Mouse (Mus musculus): ENCODE results near the gene Sv2b. TPM values are rescaled to one million over a fixed set of nuclear protein-coding genes. Genes with fewer than 3 reads are reported as not detected.

Gene Sv2b
- polyA plus RNA-seq, 1 experiment: not detected

DNA sequence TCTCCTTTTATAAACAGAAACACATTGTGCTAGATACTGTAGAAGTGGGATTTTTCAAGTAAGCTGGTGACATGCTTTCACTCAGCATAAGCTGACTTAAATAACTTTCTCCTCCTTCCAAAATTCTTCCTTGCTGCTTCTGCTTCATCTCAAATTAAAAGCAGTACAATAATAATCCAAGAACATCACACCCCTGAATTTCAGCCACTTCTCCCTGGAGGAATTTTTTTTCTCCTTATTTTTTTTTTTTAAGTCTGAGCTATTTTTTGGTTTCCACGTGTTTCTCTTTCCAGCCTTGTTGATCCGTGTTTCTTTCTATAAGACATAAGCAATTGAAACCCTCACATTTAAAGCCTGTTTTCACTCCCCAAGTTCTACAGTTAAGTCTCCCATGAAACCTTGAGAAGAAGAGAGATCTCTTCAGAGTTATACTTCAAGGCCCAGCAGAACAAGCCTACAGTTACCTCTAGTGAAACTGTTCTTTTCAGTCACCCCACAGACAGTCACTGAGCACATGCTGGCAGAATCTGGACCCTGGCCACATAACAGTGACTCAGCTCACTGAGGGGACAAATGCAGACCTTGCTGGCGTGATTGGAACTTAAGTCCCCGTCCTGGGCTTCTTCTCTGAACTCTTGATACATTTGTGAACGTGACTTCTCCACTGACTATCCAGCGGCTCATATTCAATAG, 6.4 kb downstream of the Sv2b start:
- H3K27me3 ChIP-seq (ENCODE audit: control insufficient read depth, insufficient read depth, low read length, poor library complexity, severe bottlenecking): no peaks in the 10 kb centered on the region
- no peaks in the 10 kb centered on the region for H3K4me1 ChIP-seq (ENCODE audit: control insufficient read depth, insufficient read depth, low read length)
- H3K36me3 ChIP-seq (ENCODE audit: control insufficient read depth, insufficient read depth, low read length, poor library complexity, severe bottlenecking): no peaks in the 10 kb centered on the region
- H3K27ac ChIP-seq (ENCODE audit: insufficient read depth, low read length): no peak overlapping the region
- H3K9me3 ChIP-seq (replicated peaks; ENCODE audit: control insufficient read depth, insufficient read depth, low read length, poor library complexity, severe bottlenecking): no peaks in the 10 kb centered on the region
- TF ChIP-seq EP300 (IDR thresholded peaks at IDR 0.05; ENCODE audit: insufficient read depth, low read depth, low read length) (no peak), CTCF (IDR thresholded peaks at IDR 0.05; ENCODE audit: low read depth, low read length) (no peak), POLR2A (IDR thresholded peaks at IDR 0.05; ENCODE audit: insufficient read depth, low read length) (no peak)
- H3K4me3 ChIP-seq (ENCODE audit: low read depth, low read length): no peak overlapping the region
- no peak overlapping the region for H3K9ac ChIP-seq (ENCODE audit: low read depth, poor library complexity, severe bottlenecking)

- Histone ChIP-seq H3K9ac (ENCODE audit: low read depth, poor library complexity, severe bottlenecking) (no peak overlapping the region), H3K27me3 (ENCODE audit: control insufficient read depth, insufficient read depth, low read length, poor library complexity, severe bottlenecking) (no peaks in the 10 kb centered on the region), H3K27ac (ENCODE audit: insufficient read depth, low read length) (no peak overlapping the region), H3K36me3 (ENCODE audit: control insufficient read depth, insufficient read depth, low read length, poor library complexity, severe bottlenecking) (no peaks in the 10 kb centered on the region), H3K9me3 (replicated peaks; ENCODE audit: control insufficient read depth, insufficient read depth, low read length, poor library complexity, severe bottlenecking) (no peaks in the 10 kb centered on the region), H3K4me3 (ENCODE audit: low read depth, low read length) (no peak overlapping the region), H3K4me1 (ENCODE audit: control insufficient read depth, insufficient read depth, low read length) (no peaks in the 10 kb centered on the region)
- no peak for TF ChIP-seq EP300 (IDR thresholded peaks at IDR 0.05; ENCODE audit: insufficient read depth, low read depth, low read length)
- TF ChIP-seq POLR2A (IDR thresholded peaks at IDR 0.05; ENCODE audit: insufficient read depth, low read length): no peak
- TF ChIP-seq CTCF (IDR thresholded peaks at IDR 0.05; ENCODE audit: low read depth, low read length): no peak
Measured at GRCm38 (mm10) chr7:75299245-75299644, 9.8 kb downstream of the Sv2b start.

DNA sequence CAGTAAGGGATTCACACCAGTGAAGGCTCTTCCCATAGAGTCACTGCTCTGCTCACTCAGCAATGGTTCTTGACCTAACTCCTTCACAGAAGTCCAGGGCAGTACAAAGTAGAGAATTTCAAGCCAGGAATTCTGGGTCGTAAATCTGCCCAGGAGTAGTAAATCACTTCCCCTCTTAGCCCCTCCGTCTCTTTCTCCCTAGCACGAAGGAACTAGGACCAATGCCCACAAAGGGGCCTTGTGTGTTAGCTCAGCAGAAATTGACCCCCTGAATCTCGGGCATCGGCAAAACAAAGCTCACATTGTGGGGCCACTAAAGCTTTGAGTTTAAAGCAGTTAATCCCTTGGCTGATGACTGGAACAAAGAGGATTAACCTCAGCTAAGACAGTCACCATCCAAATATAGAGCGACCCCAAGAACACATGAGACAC, 12.4 kb downstream of the Sv2b start:
- Histone ChIP-seq H3K27me3 (ENCODE audit: control insufficient read depth, insufficient read depth, low read length, poor library complexity, severe bottlenecking) (no peaks in the 10 kb centered on the region), H3K4me3 (ENCODE audit: low read depth, low read length) (no peak overlapping the region), H3K4me1 (ENCODE audit: control insufficient read depth, insufficient read depth, low read length) (no peaks in the 10 kb centered on the region), H3K36me3 (ENCODE audit: control insufficient read depth, insufficient read depth, low read length, poor library complexity, severe bottlenecking) (no peaks in the 10 kb centered on the region), H3K27ac (ENCODE audit: insufficient read depth, low read length) (no peak overlapping the region), H3K9ac (ENCODE audit: low read depth, poor library complexity, severe bottlenecking) (no peak overlapping the region), H3K9me3 (replicated peaks; ENCODE audit: control insufficient read depth, insufficient read depth, low read length, poor library complexity, severe bottlenecking) (no peaks in the 10 kb centered on the region)
- no peak for TF ChIP-seq POLR2A (IDR thresholded peaks at IDR 0.05; ENCODE audit: insufficient read depth, low read length)
- no peak for TF ChIP-seq EP300 (IDR thresholded peaks at IDR 0.05; ENCODE audit: insufficient read depth, low read depth, low read length)
- no peak for TF ChIP-seq CTCF (IDR thresholded peaks at IDR 0.05; ENCODE audit: low read depth, low read length)

DNA sequence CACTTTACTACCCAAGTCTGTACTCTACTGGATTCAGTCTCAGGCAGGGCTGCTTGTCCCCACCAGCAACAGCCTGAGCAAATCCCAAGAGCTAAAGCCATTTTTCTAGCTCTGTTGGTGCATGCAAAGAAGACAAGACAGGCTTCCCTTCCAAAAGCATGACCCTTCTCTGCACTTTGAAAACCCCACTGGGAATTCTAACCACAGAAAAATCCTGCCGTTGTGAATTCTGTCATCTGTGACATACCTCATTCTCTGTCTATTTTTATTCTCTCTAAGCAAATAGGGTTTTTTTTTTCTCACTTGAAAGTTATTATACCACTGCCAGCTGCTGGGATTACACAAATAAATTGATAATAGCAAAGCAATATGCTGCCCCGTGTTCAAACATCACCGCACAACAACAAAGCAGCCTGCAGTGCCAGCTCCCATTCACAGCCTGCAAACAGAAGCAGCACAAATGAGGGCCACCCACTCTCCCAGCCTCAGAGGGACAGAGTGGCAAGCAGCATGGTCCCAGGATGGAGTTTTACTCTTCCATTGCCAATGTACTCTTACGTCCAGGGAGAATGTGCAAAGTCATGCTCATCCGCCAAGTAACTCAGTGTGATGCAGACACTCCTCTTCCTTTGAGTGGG, 13.7 kb downstream of the Sv2b start:
- H3K27me3 ChIP-seq (ENCODE audit: control insufficient read depth, insufficient read depth, low read length, poor library complexity, severe bottlenecking): no peaks in the 10 kb centered on the region
- H3K4me3 ChIP-seq (ENCODE audit: low read depth, low read length): no peak overlapping the region
- H3K9ac ChIP-seq (ENCODE audit: low read depth, poor library complexity, severe bottlenecking): no peak overlapping the region
- H3K9me3 ChIP-seq (replicated peaks; ENCODE audit: control insufficient read depth, insufficient read depth, low read length, poor library complexity, severe bottlenecking): no peaks in the 10 kb centered on the region
- no peak for TF ChIP-seq EP300 (IDR thresholded peaks at IDR 0.05; ENCODE audit: insufficient read depth, low read depth, low read length)
- no peak for TF ChIP-seq CTCF (IDR thresholded peaks at IDR 0.05; ENCODE audit: low read depth, low read length)
- no peak for TF ChIP-seq POLR2A (IDR thresholded peaks at IDR 0.05; ENCODE audit: insufficient read depth, low read length)
- H3K36me3 ChIP-seq (ENCODE audit: control insufficient read depth, insufficient read depth, low read length, poor library complexity, severe bottlenecking): no peaks in the 10 kb centered on the region
- no peak overlapping the region for H3K27ac ChIP-seq (ENCODE audit: insufficient read depth, low read length)
- H3K4me1 ChIP-seq (ENCODE audit: control insufficient read depth, insufficient read depth, low read length): no peaks in the 10 kb centered on the region

DNA sequence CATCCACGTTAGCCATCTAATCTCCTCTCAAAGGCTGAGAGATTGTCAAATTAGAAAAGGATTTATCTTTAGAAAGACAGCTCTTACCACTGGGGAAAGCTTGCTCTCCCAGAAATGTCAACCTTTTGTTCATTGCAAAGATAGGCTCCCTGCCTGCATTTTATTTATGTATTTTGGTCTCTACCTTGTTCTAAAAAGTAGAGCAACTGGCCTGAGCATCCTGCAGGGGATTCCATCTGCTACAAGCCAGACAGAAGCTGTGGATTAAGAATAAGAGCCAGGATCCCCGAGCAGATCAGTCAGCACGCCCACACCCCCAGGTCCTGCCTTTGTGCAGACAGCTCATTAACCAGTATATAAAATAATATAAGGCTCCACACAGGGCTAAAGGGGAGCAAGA, 16.8 kb downstream of the Sv2b start:
- Histone ChIP-seq H3K27ac (ENCODE audit: insufficient read depth, low read length) (no peak overlapping the region), H3K4me3 (ENCODE audit: low read depth, low read length) (no peak overlapping the region), H3K36me3 (ENCODE audit: control insufficient read depth, insufficient read depth, low read length, poor library complexity, severe bottlenecking) (no peaks in the 10 kb centered on the region), H3K9ac (ENCODE audit: low read depth, poor library complexity, severe bottlenecking) (no peak overlapping the region), H3K9me3 (replicated peaks; ENCODE audit: control insufficient read depth, insufficient read depth, low read length, poor library complexity, severe bottlenecking) (no peaks in the 10 kb centered on the region), H3K4me1 (ENCODE audit: control insufficient read depth, insufficient read depth, low read length) (no peaks in the 10 kb centered on the region), H3K27me3 (ENCODE audit: control insufficient read depth, insufficient read depth, low read length, poor library complexity, severe bottlenecking) (no peaks in the 10 kb centered on the region; the same call in 1 of the 2 replicates)
- TF ChIP-seq EP300 (IDR thresholded peaks at IDR 0.05; ENCODE audit: insufficient read depth, low read depth, low read length) (no peak), POLR2A (IDR thresholded peaks at IDR 0.05; ENCODE audit: insufficient read depth, low read length) (no peak), CTCF (IDR thresholded peaks at IDR 0.05; ENCODE audit: low read depth, low read length) (no peak)

GRCm38 (mm10) chr7:75290554-75290953, 18.5 kb downstream of the Sv2b start:
- no peaks in the 10 kb centered on the region for H3K4me1 ChIP-seq (ENCODE audit: control insufficient read depth, insufficient read depth, low read length)
- H3K36me3 ChIP-seq (ENCODE audit: control insufficient read depth, insufficient read depth, low read length, poor library complexity, severe bottlenecking): no peaks in the 10 kb centered on the region
- no peak overlapping the region for H3K9ac ChIP-seq (ENCODE audit: low read depth, poor library complexity, severe bottlenecking)
- no peaks in the 10 kb centered on the region for H3K9me3 ChIP-seq (replicated peaks; ENCODE audit: control insufficient read depth, insufficient read depth, low read length, poor library complexity, severe bottlenecking)
- no peaks in the 10 kb centered on the region; the same call in 1 of the 2 replicates for H3K27me3 ChIP-seq (ENCODE audit: control insufficient read depth, insufficient read depth, low read length, poor library complexity, severe bottlenecking)
- H3K4me3 ChIP-seq (ENCODE audit: low read depth, low read length): no peak overlapping the region
- TF ChIP-seq EP300 (IDR thresholded peaks at IDR 0.05; ENCODE audit: insufficient read depth, low read depth, low read length) (no peak), POLR2A (IDR thresholded peaks at IDR 0.05; ENCODE audit: insufficient read depth, low read length) (no peak), CTCF (IDR thresholded peaks at IDR 0.05; ENCODE audit: low read depth, low read length) (no peak)
- H3K27ac ChIP-seq (ENCODE audit: insufficient read depth, low read length): no peak overlapping the region

Measured in ES-Bruce4 (cell line).